Mouse (Mus musculus): ENCODE data around the gene 4921539E11Rik. TPM values are rescaled to one million over a fixed set of nuclear protein-coding genes. Genes with fewer than 3 reads are reported as not detected.

4921539E11Rik gene
- polyA plus RNA-seq, 1 experiment from 2014 or later, result not detected

GRCm38 (mm10) chr4:103188786-103189640 lies 101.7 kb downstream of the 4921539E11Rik start:
- Histone ChIP-seq H3K36me3 (peaks cover 66% of the 10 kb centered on the region), H3K4me2 (no peak overlapping the region), H3K27ac (no peak overlapping the region), H3K9me3 (replicated peaks) (no peaks in the 10 kb centered on the region), H3K27me3 (no peaks in the 10 kb centered on the region), H3K4me1 (no peaks in the 10 kb centered on the region), H3K9ac (no peak overlapping the region), H3K4me3 (replicated peaks) (no peak overlapping the region)
- 84% methylated on average over 8 of the region's 8 CpGs for WGBS
- no peak for ATAC-seq (replicated peaks; ENCODE audit: low FRiP score)

Other genes starting within 250 kb of the 4921539E11Rik start
- 45.1 and 45.8 TPM in 2 replicates for gene Mier1, start 176.5 kb downstream of the 4921539E11Rik start, polyA plus RNA-seq (2015; fragmentation: Nextera tagmentation; extraction: Ambion mirVana)
- gene Wdr78, start 176.3 kb downstream of the 4921539E11Rik start, polyA plus RNA-seq (2015; fragmentation: Nextera tagmentation; extraction: Ambion mirVana), result 3.5 and 4.0 TPM in 2 replicates
- 7.7 and 9.4 TPM in 2 replicates for gene Slc35d1, start 75.7 kb downstream of the 4921539E11Rik start, polyA plus RNA-seq (2015; fragmentation: Nextera tagmentation; extraction: Ambion mirVana)
- 21.0 and 25.1 TPM in 2 replicates for gene Oma1, start 22.9 kb upstream of the 4921539E11Rik start, polyA plus RNA-seq (2015; fragmentation: Nextera tagmentation; extraction: Ambion mirVana)